Mouse (Mus musculus) naive thymus-derived CD4-positive, alpha-beta T cell, adult 2 months (primary cell): ENCODE data around the gene Bmp8b.
"Not testable (repeated sequence)": the region's sequence is repeated elsewhere in the genome, so short reads cannot be mapped to it uniquely, and the experiment has no call there.

Source experiments
- DNase-seq: peaks from one replicate; pipeline ENCODE4 v3.0.0-alpha.2; 2011; ENCODE audit warnings: low read depth

The Bmp8b gene

GRCm38 (mm10) chr4:123104651-123105450 is at the start of gene Bmp8b:
Gene Bmp8b, plus strand, starts transcription at chr4:123105165.
- no peak for DNase-seq

- DNase-seq = no peak
Measured at GRCm38 (mm10) chr4:123056560-123057109, 48.3 kb upstream of the Bmp8b start.

- DNase-seq = no peak
Measured at GRCm38 (mm10) chr4:123057957-123058356, 47.0 kb upstream of the Bmp8b start.

GRCm38 (mm10) chr4:123061744-123062143 is 43.2 kb upstream of the Bmp8b start:
- no peak for DNase-seq

GRCm38 (mm10) chr4:123068646-123069045 is 36.3 kb upstream of the Bmp8b start:
- no peak for DNase-seq

- DNase-seq = peak; percentile 42
Measured at GRCm38 (mm10) chr4:123071266-123071966, 33.5 kb upstream of the Bmp8b start.

GRCm38 (mm10) chr4:123076928-123077327 is 28.0 kb upstream of the Bmp8b start:
- no peak for DNase-seq

GRCm38 (mm10) chr4:123078231-123078630 is 26.7 kb upstream of the Bmp8b start:
- DNase-seq = no peak

GRCm38 (mm10) chr4:123080791-123081190 is 24.2 kb upstream of the Bmp8b start:
- no peak for DNase-seq

GRCm38 (mm10) chr4:123082283-123083163 is 22.4 kb upstream of the Bmp8b start:
- peak; percentile 83 for DNase-seq

- DNase-seq = no peak
Measured at GRCm38 (mm10) chr4:123083323-123083902, 21.6 kb upstream of the Bmp8b start.

GRCm38 (mm10) chr4:123085290-123085689 is 19.7 kb upstream of the Bmp8b start:
- DNase-seq = peak; percentile 60

- peak; percentile 35 for DNase-seq
Measured at GRCm38 (mm10) chr4:123086381-123086780, 18.6 kb upstream of the Bmp8b start.

- no peak for DNase-seq
Measured at GRCm38 (mm10) chr4:123092621-123093020, 12.3 kb upstream of the Bmp8b start.

- no peak for DNase-seq
Measured at GRCm38 (mm10) chr4:123093064-123093776, 11.7 kb upstream of the Bmp8b start.

GRCm38 (mm10) chr4:123093869-123094268 is 11.1 kb upstream of the Bmp8b start:
- no peak for DNase-seq

GRCm38 (mm10) chr4:123105451-123105790 is 456 bp downstream of the Bmp8b start:
- DNase-seq = no peak

- not testable (repeated sequence) for DNase-seq
Measured at GRCm38 (mm10) chr4:123105929-123106328, 964 bp downstream of the Bmp8b start.

- no peak for DNase-seq
Measured at GRCm38 (mm10) chr4:123106864-123107263, 1.9 kb downstream of the Bmp8b start.

- no peak for DNase-seq
Measured at GRCm38 (mm10) chr4:123108056-123108455, 3.1 kb downstream of the Bmp8b start.

- DNase-seq = no peak
Measured at GRCm38 (mm10) chr4:123110751-123111150, 5.8 kb downstream of the Bmp8b start.
